Mouse (Mus musculus) A20 (cell line): ENCODE measurements around the gene Gm128.

Experiments
- DNase-seq: peaks from one replicate; pipeline ENCODE4 v3.0.0-alpha.2; 2011; ENCODE audit warnings: low read depth, low spot score

Gm128 gene

DNA sequence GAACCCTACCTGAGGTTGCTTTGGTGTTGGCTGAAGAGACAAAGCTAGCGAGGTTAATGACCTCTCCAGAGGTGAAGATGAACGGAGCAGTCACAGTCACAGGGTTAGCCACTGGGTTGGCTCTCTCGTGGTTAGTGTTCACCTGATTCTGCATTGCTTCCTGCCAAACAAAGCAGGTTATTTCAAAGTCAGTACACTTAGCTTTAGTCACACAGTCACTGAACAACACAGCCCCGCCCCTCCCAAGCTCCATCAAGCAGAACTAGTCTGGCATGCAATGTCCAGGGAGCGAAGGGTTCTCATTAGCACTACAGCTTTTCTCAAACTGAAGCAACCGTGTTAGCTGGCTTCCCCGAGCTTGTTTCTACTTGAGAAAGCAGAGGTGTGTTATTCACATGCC lies 41.3 kb downstream of the Gm128 start:
- no peak for DNase-seq

DNA sequence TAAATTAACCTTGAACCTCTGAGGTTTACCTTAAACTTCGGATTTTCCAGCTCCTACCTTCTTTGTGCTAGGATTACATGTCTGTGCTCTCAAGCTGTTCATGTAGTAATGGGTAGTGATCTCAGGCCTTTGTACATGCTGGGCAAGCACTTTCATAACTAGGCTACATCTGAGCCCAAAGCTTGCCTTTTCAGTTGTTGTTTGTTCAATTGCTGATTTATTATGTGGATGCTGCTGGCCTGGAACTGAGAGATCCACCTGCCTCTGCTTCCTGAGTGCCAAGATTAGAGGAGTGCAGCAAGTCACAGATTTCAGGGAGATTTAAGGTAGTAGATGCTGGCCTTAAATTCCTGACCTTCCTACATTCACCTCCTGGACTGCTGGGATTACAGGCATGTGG lies 42.3 kb downstream of the Gm128 start:
- DNase-seq = no peak

DNA sequence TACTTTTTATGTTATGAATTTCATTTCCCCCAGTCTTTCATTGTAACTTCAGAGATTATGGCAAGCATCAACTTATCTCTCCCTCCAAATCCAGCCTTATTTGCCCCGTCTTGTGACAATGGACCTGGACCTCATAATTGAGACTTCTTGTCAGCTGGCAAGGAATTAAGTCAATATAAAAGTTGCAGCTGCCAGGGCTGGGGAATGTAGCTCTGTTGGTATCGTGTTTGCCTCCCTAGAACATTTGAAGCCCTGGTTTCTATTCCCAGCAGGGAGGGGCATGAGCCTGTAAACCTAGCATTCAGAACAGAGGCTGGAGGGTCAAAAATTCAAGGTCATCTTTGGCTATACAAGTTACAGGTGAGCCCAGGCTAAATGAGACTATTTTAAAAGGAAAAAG lies 45.6 kb downstream of the Gm128 start:
- no peak for DNase-seq

DNA sequence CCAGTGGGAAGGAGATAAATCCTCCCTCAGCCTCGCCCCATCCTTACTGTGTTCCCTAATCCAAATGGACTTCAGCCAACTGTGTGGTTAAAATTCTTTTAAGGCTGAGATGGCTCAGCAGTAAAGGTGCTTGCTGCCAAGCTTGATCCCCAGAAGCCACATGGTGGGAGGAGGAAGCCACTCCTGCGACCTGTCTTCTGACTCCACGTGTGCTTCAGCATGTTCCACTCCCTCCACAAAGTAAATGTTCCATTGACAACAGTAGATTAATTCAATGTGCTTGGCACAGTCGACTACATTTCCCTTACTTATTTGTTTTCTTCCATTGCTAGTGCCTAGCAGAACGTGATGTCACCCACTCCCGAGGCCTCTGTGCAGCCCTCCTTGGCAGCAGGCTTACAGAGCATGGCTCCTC lies 46.7 kb downstream of the Gm128 start:
- no peak for DNase-seq
